Mouse (Mus musculus): ENCODE measurements around the gene Mxi1. TPM values are rescaled to one million over a fixed set of nuclear protein-coding genes. Genes with fewer than 3 reads are reported as not detected.

Gene Mxi1
- 71.8 and 72.4 TPM in 2 replicates for polyA plus RNA-seq (2012; rRNA removed)

- peak within 1 kb of the TSS; percentile 92 for H3K27ac ChIP-seq (ENCODE audit: insufficient read depth, low read length)
- peak; percentile 92 to 93 for DNase-seq
- peaks cover 4% of the 10 kb centered on the region for H3K4me1 ChIP-seq (ENCODE audit: control insufficient read depth, insufficient read depth, low read length)
- no peaks in the 10 kb centered on the region for H3K27me3 ChIP-seq (ENCODE audit: control insufficient read depth, insufficient read depth, low read length)
- WGBS, result under 1% methylated on average over 38 of the region's 38 CpGs
- TF ChIP-seq POLR2A (IDR thresholded peaks at IDR 0.05; ENCODE audit: borderline replicate concordance, insufficient read depth, low read length) (peak; percentile 89), CTCF (IDR thresholded peaks at IDR 0.05; ENCODE audit: borderline replicate concordance, insufficient read depth, low read depth, low read length) (no peak; the same call in 1 of the 2 replicates)
- peak within 1 kb of the TSS; percentile 91 for H3K4me3 ChIP-seq (replicated peaks; ENCODE audit: insufficient read depth, low read depth, low read length)
These were observed at the start of gene Mxi1 for GRCm38 (mm10) chr19:53310348-53310747. Gene Mxi1 (plus strand): TSS chr19:53310518.

- Histone ChIP-seq H3K27me3 (ENCODE audit: control insufficient read depth, insufficient read depth, low read length) (no peaks in the 10 kb centered on the region), H3K4me3 (replicated peaks; ENCODE audit: insufficient read depth, low read depth, low read length) (no peak overlapping the region), H3K4me1 (ENCODE audit: control insufficient read depth, insufficient read depth, low read length) (peaks cover 30% of the 10 kb centered on the region), H3K27ac (ENCODE audit: insufficient read depth, low read length) (no peak overlapping the region)
- no peak for DNase-seq
- 68% methylated on average over 4 of the region's 4 CpGs for WGBS
- TF ChIP-seq POLR2A (IDR thresholded peaks at IDR 0.05; ENCODE audit: borderline replicate concordance, insufficient read depth, low read length), result no peak
- TF ChIP-seq CTCF (IDR thresholded peaks at IDR 0.05; ENCODE audit: borderline replicate concordance, insufficient read depth, low read depth, low read length), result no peak
These were observed 49.5 kb upstream of the Mxi1 start for GRCm38 (mm10) chr19:53260828-53261227.

- no peak for DNase-seq
- WGBS, result 87% methylated on average over 7 of the region's 7 CpGs
- Histone ChIP-seq H3K4me3 (replicated peaks; ENCODE audit: insufficient read depth, low read depth, low read length) (no peak overlapping the region), H3K27ac (ENCODE audit: insufficient read depth, low read length) (no peak overlapping the region), H3K27me3 (ENCODE audit: control insufficient read depth, insufficient read depth, low read length) (no peaks in the 10 kb centered on the region), H3K4me1 (ENCODE audit: control insufficient read depth, insufficient read depth, low read length) (peaks cover 30% of the 10 kb centered on the region)
- TF ChIP-seq POLR2A (IDR thresholded peaks at IDR 0.05; ENCODE audit: borderline replicate concordance, insufficient read depth, low read length) (no peak), CTCF (IDR thresholded peaks at IDR 0.05; ENCODE audit: borderline replicate concordance, insufficient read depth, low read depth, low read length) (no peak)
These were observed 48.3 kb upstream of the Mxi1 start for GRCm38 (mm10) chr19:53262061-53262460.

- Histone ChIP-seq H3K4me3 (replicated peaks; ENCODE audit: insufficient read depth, low read depth, low read length) (no peak overlapping the region), H3K4me1 (ENCODE audit: control insufficient read depth, insufficient read depth, low read length) (peaks cover 14% of the 10 kb centered on the region), H3K27ac (ENCODE audit: insufficient read depth, low read length) (no peak overlapping the region), H3K27me3 (ENCODE audit: control insufficient read depth, insufficient read depth, low read length) (no peaks in the 10 kb centered on the region)
- WGBS, result 58% methylated on average over 23 of the region's 23 CpGs
- TF ChIP-seq POLR2A (IDR thresholded peaks at IDR 0.05; ENCODE audit: borderline replicate concordance, insufficient read depth, low read length), result no peak
- no peak for TF ChIP-seq CTCF (IDR thresholded peaks at IDR 0.05; ENCODE audit: borderline replicate concordance, insufficient read depth, low read depth, low read length)
- no peak for DNase-seq
These were observed 46.2 kb upstream of the Mxi1 start for GRCm38 (mm10) chr19:53263859-53264733.

- H3K27me3 ChIP-seq (ENCODE audit: control insufficient read depth, insufficient read depth, low read length), result no peaks in the 10 kb centered on the region
- DNase-seq, result no peak
- H3K27ac ChIP-seq (ENCODE audit: insufficient read depth, low read length), result no peak overlapping the region
- no peak overlapping the region for H3K4me3 ChIP-seq (replicated peaks; ENCODE audit: insufficient read depth, low read depth, low read length)
- 58% methylated on average over 12 of the region's 12 CpGs for WGBS
- TF ChIP-seq POLR2A (IDR thresholded peaks at IDR 0.05; ENCODE audit: borderline replicate concordance, insufficient read depth, low read length) (no peak), CTCF (IDR thresholded peaks at IDR 0.05; ENCODE audit: borderline replicate concordance, insufficient read depth, low read depth, low read length) (no peak)
- H3K4me1 ChIP-seq (ENCODE audit: control insufficient read depth, insufficient read depth, low read length), result peaks cover 4% of the 10 kb centered on the region
These were observed 45.2 kb upstream of the Mxi1 start for GRCm38 (mm10) chr19:53264821-53265727.

GRCm38 (mm10) chr19:53267305-53267704 lies 43.0 kb upstream of the Mxi1 start:
- Histone ChIP-seq H3K4me1 (ENCODE audit: control insufficient read depth, insufficient read depth, low read length) (no peaks in the 10 kb centered on the region; the same call in 1 of the 2 replicates), H3K27ac (ENCODE audit: insufficient read depth, low read length) (no peak overlapping the region), H3K4me3 (replicated peaks; ENCODE audit: insufficient read depth, low read depth, low read length) (no peak overlapping the region), H3K27me3 (ENCODE audit: control insufficient read depth, insufficient read depth, low read length) (no peaks in the 10 kb centered on the region)
- TF ChIP-seq CTCF (IDR thresholded peaks at IDR 0.05; ENCODE audit: borderline replicate concordance, insufficient read depth, low read depth, low read length) (no peak), POLR2A (IDR thresholded peaks at IDR 0.05; ENCODE audit: borderline replicate concordance, insufficient read depth, low read length) (no peak)
- DNase-seq, result no peak
- 52% methylated on average over 9 of the region's 9 CpGs for WGBS

GRCm38 (mm10) chr19:53273055-53273722 lies 37.1 kb upstream of the Mxi1 start:
- WGBS, result 87% methylated on average over 17 of the region's 17 CpGs
- DNase-seq, result no peak
- no peak for TF ChIP-seq POLR2A (IDR thresholded peaks at IDR 0.05; ENCODE audit: borderline replicate concordance, insufficient read depth, low read length)
- no peak for TF ChIP-seq CTCF (IDR thresholded peaks at IDR 0.05; ENCODE audit: borderline replicate concordance, insufficient read depth, low read depth, low read length)
- Histone ChIP-seq H3K4me1 (ENCODE audit: control insufficient read depth, insufficient read depth, low read length) (no peaks in the 10 kb centered on the region), H3K4me3 (replicated peaks; ENCODE audit: insufficient read depth, low read depth, low read length) (no peak overlapping the region), H3K27me3 (ENCODE audit: control insufficient read depth, insufficient read depth, low read length) (no peaks in the 10 kb centered on the region), H3K27ac (ENCODE audit: insufficient read depth, low read length) (no peak overlapping the region)
